Mouse (Mus musculus): ENCODE results near the gene Foxj3.
A peak's percentile ranks its signal among the peaks of the same experiment; 100 is the strongest.

GRCm38 (mm10) chr4:119631115-119631919 is 94.5 kb downstream of the Foxj3 start:
- TF ChIP-seq POLR2A (IDR thresholded peaks at IDR 0.05; ENCODE audit: low read depth, low read length) (no peak), CTCF (IDR thresholded peaks at IDR 0.05; ENCODE audit: extremely low read depth, insufficient read depth, insufficient read length, insufficient replicate concordance) (peak; percentile 51; the same call in 1 of the 2 replicates)

All from spleen, adult 2 months (tissue).